ENCODE assay signal across 11 mouse cellular contexts in the genomic region with DNA sequence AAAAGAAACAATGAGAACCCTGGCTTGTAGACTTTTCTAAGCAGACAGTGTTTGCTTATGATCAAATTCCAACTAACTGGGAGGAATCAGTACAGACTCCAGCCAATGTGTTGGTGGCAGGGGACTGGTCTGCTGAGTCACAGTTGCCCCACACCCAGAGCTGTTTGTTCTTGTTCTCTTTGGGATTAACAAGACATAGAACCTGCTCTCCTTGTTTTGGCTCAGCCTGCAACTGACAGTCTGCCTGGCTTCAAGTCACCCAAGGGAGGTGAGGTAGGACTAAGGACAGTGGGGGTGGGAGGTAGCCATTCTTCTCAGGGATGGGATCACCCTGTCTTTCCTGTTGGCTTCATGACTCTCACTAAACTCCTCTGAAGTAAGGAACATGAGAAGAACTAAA. TPM values are rescaled to one million over a fixed set of nuclear protein-coding genes. Genes with fewer than 3 reads are reported as not detected.
A peak's percentile ranks its signal among the peaks of the same experiment; 100 is the strongest.
DNase-seq lines count a peak whose midpoint lies in the region; ATAC-seq and TF ChIP-seq lines count a peak whose summit lies in the region.
"Had no signal": no experiment of that assay in that cellular context is flagged by ENCODE, and none has a peak within 500 bp of the region (broad histone marks: within the 10 kb centered on the region; RNA-seq: fewer than 3 reads in every experiment).

No protein-coding gene starts in this region.

- ATAC-seq in liver, embryonic 13.5 days (ENCODE audit: low read depth) = peak; percentile 39
- ATAC-seq in stomach, postnatal 0 days (ENCODE audit: low FRiP score, low TSS enrichment) = peak; percentile 82
- no peak for ATAC-seq in monocyte, adult 5-6 weeks (replicated peaks; ENCODE audit: insufficient number of reproducible peaks, low FRiP score, low TSS enrichment, poor library complexity, severe bottlenecking)
- ATAC-seq: forebrain, embryonic 14.5 days had no signal

- H3K4me2 ChIP-seq in liver, embryonic 13.5 days = peak overlapping the region; percentile 79
- H3K4me2 ChIP-seq in stomach, postnatal 0 days (replicated peaks; ENCODE audit: low read depth) = no peak overlapping the region; the same call in 1 of the 2 replicates
- H3K4me2 ChIP-seq: limb, embryonic 12.5 days had no signal

- peak overlapping the region; percentile 12 for H3K4me3 ChIP-seq in bone marrow, adult 2 months (replicated peaks; ENCODE audit: control insufficient read depth, low read depth, low read length)
- H3K4me3 ChIP-seq in liver, embryonic 13.5 days (replicated peaks) = peak overlapping the region; percentile 70
- H3K4me3 ChIP-seq in stomach, postnatal 0 days (ENCODE audit: low read depth, low read length) = no peak overlapping the region
- H3K4me3 ChIP-seq: limb, embryonic 12.5 days had no signal

- TF ChIP-seq EP300 in stomach, postnatal 0 days (optimal IDR thresholded peaks at IDR 0.05) = peak; percentile 44

- H3K27ac ChIP-seq in bone marrow, adult 2 months (ENCODE audit: control insufficient read depth, insufficient read depth, low read depth, low read length, poor library complexity) = no peak overlapping the region; the same call in 1 of the 2 replicates
- H3K27ac ChIP-seq in liver, embryonic 13.5 days = peak overlapping the region; percentile 91
- peak overlapping the region; percentile 86 for H3K27ac ChIP-seq in stomach, postnatal 0 days (replicated peaks)
- H3K27ac ChIP-seq: limb, embryonic 12.5 days had no signal

- no peak for TF ChIP-seq POLR2A in bone marrow, adult 2 months (IDR thresholded peaks at IDR 0.05; ENCODE audit: borderline replicate concordance, control insufficient read depth, low read depth, low read length)

- no peak for TF ChIP-seq CTCF in bone marrow, adult 2 months (IDR thresholded peaks at IDR 0.05; ENCODE audit: control insufficient read depth, insufficient read depth, low read length)
- no peak for TF ChIP-seq CTCF in stomach, postnatal 0 days (IDR thresholded peaks at IDR 0.05; ENCODE audit: low read depth)

- no peaks in the 10 kb centered on the region for H3K27me3 ChIP-seq in liver, embryonic 13.5 days
- no peaks in the 10 kb centered on the region for H3K27me3 ChIP-seq in stomach, postnatal 0 days (ENCODE audit: control insufficient read depth, insufficient read depth, low read length)
- H3K27me3 ChIP-seq: limb, embryonic 12.5 days had no signal

- H3K9ac ChIP-seq in liver, embryonic 13.5 days = peak overlapping the region; percentile 78
- H3K9ac ChIP-seq in stomach, postnatal 0 days (ENCODE audit: low read length) = no peak overlapping the region
- H3K9ac ChIP-seq: limb, embryonic 12.5 days had no signal

- H3K4me1 ChIP-seq in bone marrow, adult 2 months (ENCODE audit: control insufficient read depth, insufficient read depth, low read length) = peaks cover 3% of the 10 kb centered on the region; the same call in 1 of the 2 replicates
- peaks cover 43% of the 10 kb centered on the region for H3K4me1 ChIP-seq in liver, embryonic 13.5 days (replicated peaks)
- H3K4me1 ChIP-seq in stomach, postnatal 0 days (replicated peaks; ENCODE audit: control insufficient read depth, insufficient read depth) = no peaks in the 10 kb centered on the region
- H3K4me1 ChIP-seq: limb, embryonic 12.5 days had no signal

- no peaks in the 10 kb centered on the region for H3K9me3 ChIP-seq in liver, embryonic 13.5 days (replicated peaks)
- no peaks in the 10 kb centered on the region for H3K9me3 ChIP-seq in stomach, postnatal 0 days (ENCODE audit: control insufficient read depth, low read length)
- H3K9me3 ChIP-seq: limb, embryonic 12.5 days had no signal

- H3K36me3 ChIP-seq in liver, embryonic 13.5 days = no peaks in the 10 kb centered on the region
- H3K36me3 ChIP-seq in stomach, postnatal 0 days (ENCODE audit: control insufficient read depth, insufficient read depth, low read length) = no peaks in the 10 kb centered on the region
- H3K36me3 ChIP-seq: limb, embryonic 12.5 days had no signal

- DNase-seq in lung, adult 18-20 months = peak; percentile 49 to 67
- DNase-seq in lung, postnatal 14 days = no peak
- peak; percentile 15 for DNase-seq in liver, embryonic 13.5 days
- peak; percentile 73 for DNase-seq in stomach, postnatal 0 days (ENCODE audit: low spot score)
- DNase-seq in c-Kit-positive CD71-positive TER-119-positive erythroid progenitor cells, embryonic 14.5 days (ENCODE audit: low spot score) = no peak
- DNase-seq: cerebellum, adult 8-10 months; thymus, adult 18-20 months had no signal

RNA-seq across cellular contexts. Expression of a gene that starts 4.6 kb away (rescaled TPM):
- 20.9 and 33.4 TPM in 2 replicates for polyA plus RNA-seq in bone marrow, adult 2 months (2011; ENCODE audit: insufficient read depth, insufficient read length, low replicate concordance, missing spikeins)
- 51.6 and 54.5 TPM in 2 replicates for polyA plus RNA-seq in liver, embryonic 13.5 days (2015; fragmentation: Nextera tagmentation; extraction: Ambion mirVana)
- 83.7 and 90.3 TPM in 2 replicates for polyA plus RNA-seq in stomach, postnatal 0 days (2015; fragmentation: Nextera tagmentation; extraction: Ambion mirVana)
- total RNA-seq in monocyte, adult 5-6 weeks (2017) = 120 to 126 TPM (median 124 TPM) in 3 replicates

RNA-seq across cellular contexts. Expression of a gene that starts 31.4 kb away (rescaled TPM):
- polyA plus RNA-seq in bone marrow, adult 2 months (2011; ENCODE audit: insufficient read depth, insufficient read length, low replicate concordance, missing spikeins) = 11.6 and 11.7 TPM in 2 replicates
- polyA plus RNA-seq in liver, embryonic 13.5 days (2015; fragmentation: Nextera tagmentation; extraction: Ambion mirVana) = 20.2 and 22.3 TPM in 2 replicates
- 15.8 and 16.7 TPM in 2 replicates for polyA plus RNA-seq in stomach, postnatal 0 days (2015; fragmentation: Nextera tagmentation; extraction: Ambion mirVana)
- 26.2 to 51.9 TPM (median 31.9 TPM) in 3 replicates for total RNA-seq in monocyte, adult 5-6 weeks (2017)

RNA-seq across cellular contexts. Expression of a gene that starts 31.4 kb away (rescaled TPM):
- polyA plus RNA-seq in bone marrow, adult 2 months (2011; ENCODE audit: insufficient read depth, insufficient read length, low replicate concordance, missing spikeins) = 3.6 and 9.1 TPM in 2 replicates
- polyA plus RNA-seq in liver, embryonic 13.5 days (2015; fragmentation: Nextera tagmentation; extraction: Ambion mirVana) = 8.6 and 9.6 TPM in 2 replicates
- 25.0 and 26.0 TPM in 2 replicates for polyA plus RNA-seq in stomach, postnatal 0 days (2015; fragmentation: Nextera tagmentation; extraction: Ambion mirVana)
- total RNA-seq in monocyte, adult 5-6 weeks (2017) = 10.5 to 15.7 TPM (median 12.8 TPM) in 3 replicates

RNA-seq across cellular contexts. Expression of a gene that starts 51.3 kb away (rescaled TPM):
- polyA plus RNA-seq in bone marrow, adult 2 months (2011; ENCODE audit: insufficient read depth, insufficient read length, low replicate concordance, missing spikeins) = 2.7 TPM in 2 replicates
- 8.2 and 8.4 TPM in 2 replicates for polyA plus RNA-seq in liver, embryonic 13.5 days (2015; fragmentation: Nextera tagmentation; extraction: Ambion mirVana)
- 20.0 and 20.6 TPM in 2 replicates for polyA plus RNA-seq in stomach, postnatal 0 days (2015; fragmentation: Nextera tagmentation; extraction: Ambion mirVana)
- total RNA-seq in monocyte, adult 5-6 weeks (2017) = 11.6 to 17.2 TPM (median 13.4 TPM) in 3 replicates

RNA-seq across cellular contexts. Expression of a gene that starts 51.4 kb away (rescaled TPM):
- 27.2 and 35.6 TPM in 2 replicates for polyA plus RNA-seq in bone marrow, adult 2 months (2011; ENCODE audit: insufficient read depth, insufficient read length, low replicate concordance, missing spikeins)
- 39.8 and 47.2 TPM in 2 replicates for polyA plus RNA-seq in liver, embryonic 13.5 days (2015; fragmentation: Nextera tagmentation; extraction: Ambion mirVana)
- polyA plus RNA-seq in stomach, postnatal 0 days (2015; fragmentation: Nextera tagmentation; extraction: Ambion mirVana) = 55.6 and 63.5 TPM in 2 replicates
- total RNA-seq in monocyte, adult 5-6 weeks (2017) = 3.6 to 12.2 TPM (median 10.0 TPM) in 3 replicates

Comparison
In these comparisons a context has a peak if more than half of its experiments do, and no peak if none do; other contexts are left out.
1. DNase-seq: peak in lung, adult 18-20 months (2 of 2), liver, embryonic 13.5 days (single experiment) and stomach, postnatal 0 days (single experiment); none in lung, postnatal 14 days (single experiment) and c-Kit-positive CD71-positive TER-119-positive erythroid progenitor cells, embryonic 14.5 days (single experiment).